Mouse (Mus musculus) megakaryocyte, embryonic 14.5 days (primary cell): ENCODE results near the gene 3110009E18Rik.

Experiments used
- FLI1 ChIP-seq: IDR thresholded peaks from 2 replicates; pipeline ENCODE4 v1.6.1; 2012; ENCODE audit warnings: low read length, inconsistent platforms, mixed read lengths
- GATA1 ChIP-seq: IDR thresholded peaks from 3 replicates; pipeline ENCODE4 v1.6.1; 2012; ENCODE audit warnings: mixed read lengths, low read length, inconsistent platforms, borderline replicate concordance

GRCm38 (mm10) chr1:120155325-120155724, 34.3 kb downstream of the 3110009E18Rik start:
- no peak for TF ChIP-seq FLI1
- no peak for TF ChIP-seq GATA1
